Mouse (Mus musculus): ENCODE data around the gene Vangl2. TPM values are rescaled to one million over a fixed set of nuclear protein-coding genes. Genes with fewer than 3 reads are reported as not detected.

Vangl2 gene
- total and polyA plus RNA-seq, 2 experiments, result 0.28 to 0.49 TPM

- H3K27me3 ChIP-seq (ENCODE audit: control insufficient read depth, insufficient read depth, low read length), result no peaks in the 10 kb centered on the region; the same call in 1 of the 2 replicates
- 86% methylated on average over 13 of the region's 13 CpGs for WGBS
- TF ChIP-seq POLR2A (IDR thresholded peaks at IDR 0.05; ENCODE audit: extremely low read depth, insufficient read depth, low read length) (no peak), CTCF (IDR thresholded peaks at IDR 0.05; ENCODE audit: low read depth, low read length) (no peak)
Measured at GRCm38 (mm10) chr1:172064613-172065141, 36.4 kb upstream of the Vangl2 start.

GRCm38 (mm10) chr1:172063291-172064023 lies 35.2 kb upstream of the Vangl2 start:
- 45% methylated on average over 4 of the region's 4 CpGs for WGBS

More at GRCm38 (mm10) chr1:172064613-172065141, 36.4 kb upstream of the Vangl2 start:
- Histone ChIP-seq H3K4me1 (ENCODE audit: control insufficient read depth, insufficient read depth, low read length) (no peaks in the 10 kb centered on the region; the same call in 1 of the 2 replicates), H3K36me3 (ENCODE audit: control insufficient read depth, insufficient read depth, low read length) (peaks cover 30% of the 10 kb centered on the region), H3K9ac (ENCODE audit: low read depth, low read length) (no peak overlapping the region), H3K79me2 (ENCODE audit: control insufficient read depth, insufficient read depth, low read length) (no peaks in the 10 kb centered on the region), H3K4me3 (ENCODE audit: insufficient read depth, low read depth, low read length) (no peak overlapping the region), H3K27ac (replicated peaks; ENCODE audit: insufficient read depth, low read depth, low read length) (no peak overlapping the region)
- DNase-seq (ENCODE audit: extremely low read depth, low read depth, low spot score), result no peak

GRCm38 (mm10) chr1:172062101-172062500 lies 33.9 kb upstream of the Vangl2 start:
- no peaks in the 10 kb centered on the region; the same call in 1 of the 2 replicates for H3K4me1 ChIP-seq (ENCODE audit: control insufficient read depth, insufficient read depth, low read length)
- H3K27ac ChIP-seq (replicated peaks; ENCODE audit: insufficient read depth, low read depth, low read length), result no peak overlapping the region
- H3K27me3 ChIP-seq (ENCODE audit: control insufficient read depth, insufficient read depth, low read length), result no peaks in the 10 kb centered on the region; the same call in 1 of the 2 replicates
- no peak for TF ChIP-seq CTCF (IDR thresholded peaks at IDR 0.05; ENCODE audit: low read depth, low read length)
- TF ChIP-seq POLR2A (IDR thresholded peaks at IDR 0.05; ENCODE audit: extremely low read depth, insufficient read depth, low read length), result no peak
- no peak overlapping the region for H3K9ac ChIP-seq (ENCODE audit: low read depth, low read length)
- H3K36me3 ChIP-seq (ENCODE audit: control insufficient read depth, insufficient read depth, low read length), result peaks cover 12% of the 10 kb centered on the region; the same call in 1 of the 2 replicates
- no peak for DNase-seq (ENCODE audit: extremely low read depth, low read depth, low spot score)
- no peaks in the 10 kb centered on the region for H3K79me2 ChIP-seq (ENCODE audit: control insufficient read depth, insufficient read depth, low read length)
- 87% methylated on average over 2 of the region's 2 CpGs for WGBS
- no peak overlapping the region for H3K4me3 ChIP-seq (ENCODE audit: insufficient read depth, low read depth, low read length)

More at GRCm38 (mm10) chr1:172063291-172064023, 35.2 kb upstream of the Vangl2 start:
- Histone ChIP-seq H3K4me3 (ENCODE audit: insufficient read depth, low read depth, low read length) (no peak overlapping the region), H3K9ac (ENCODE audit: low read depth, low read length) (no peak overlapping the region), H3K36me3 (ENCODE audit: control insufficient read depth, insufficient read depth, low read length) (peaks cover 18% of the 10 kb centered on the region), H3K27ac (replicated peaks; ENCODE audit: insufficient read depth, low read depth, low read length) (no peak overlapping the region), H3K4me1 (ENCODE audit: control insufficient read depth, insufficient read depth, low read length) (no peaks in the 10 kb centered on the region; the same call in 1 of the 2 replicates), H3K27me3 (ENCODE audit: control insufficient read depth, insufficient read depth, low read length) (no peaks in the 10 kb centered on the region; the same call in 1 of the 2 replicates), H3K79me2 (ENCODE audit: control insufficient read depth, insufficient read depth, low read length) (no peaks in the 10 kb centered on the region)
- no peak for TF ChIP-seq POLR2A (IDR thresholded peaks at IDR 0.05; ENCODE audit: extremely low read depth, insufficient read depth, low read length)
- no peak for TF ChIP-seq CTCF (IDR thresholded peaks at IDR 0.05; ENCODE audit: low read depth, low read length)
- no peak for DNase-seq (ENCODE audit: extremely low read depth, low read depth, low spot score)

GRCm38 (mm10) chr1:172061217-172061616 lies 33.0 kb upstream of the Vangl2 start:
- no peaks in the 10 kb centered on the region; the same call in 1 of the 2 replicates for H3K27me3 ChIP-seq (ENCODE audit: control insufficient read depth, insufficient read depth, low read length)
- H3K4me1 ChIP-seq (ENCODE audit: control insufficient read depth, insufficient read depth, low read length), result no peaks in the 10 kb centered on the region; the same call in 1 of the 2 replicates
- no peak for DNase-seq (ENCODE audit: extremely low read depth, low read depth, low spot score)
- H3K27ac ChIP-seq (replicated peaks; ENCODE audit: insufficient read depth, low read depth, low read length), result no peak overlapping the region
- no peak overlapping the region for H3K4me3 ChIP-seq (ENCODE audit: insufficient read depth, low read depth, low read length)
- peaks cover 6% of the 10 kb centered on the region; the same call in 1 of the 2 replicates for H3K36me3 ChIP-seq (ENCODE audit: control insufficient read depth, insufficient read depth, low read length)
- H3K79me2 ChIP-seq (ENCODE audit: control insufficient read depth, insufficient read depth, low read length), result no peaks in the 10 kb centered on the region
- WGBS, result 72% methylated on average over 8 of the region's 8 CpGs
- no peak for TF ChIP-seq POLR2A (IDR thresholded peaks at IDR 0.05; ENCODE audit: extremely low read depth, insufficient read depth, low read length)
- TF ChIP-seq CTCF (IDR thresholded peaks at IDR 0.05; ENCODE audit: low read depth, low read length), result no peak
- H3K9ac ChIP-seq (ENCODE audit: low read depth, low read length), result no peak overlapping the region

- Histone ChIP-seq H3K4me3 (ENCODE audit: insufficient read depth, low read depth, low read length) (no peak overlapping the region), H3K27me3 (ENCODE audit: control insufficient read depth, insufficient read depth, low read length) (no peaks in the 10 kb centered on the region; the same call in 1 of the 2 replicates), H3K36me3 (ENCODE audit: control insufficient read depth, insufficient read depth, low read length) (peaks cover 6% of the 10 kb centered on the region; the same call in 1 of the 2 replicates), H3K79me2 (ENCODE audit: control insufficient read depth, insufficient read depth, low read length) (no peaks in the 10 kb centered on the region), H3K27ac (replicated peaks; ENCODE audit: insufficient read depth, low read depth, low read length) (no peak overlapping the region), H3K4me1 (ENCODE audit: control insufficient read depth, insufficient read depth, low read length) (no peaks in the 10 kb centered on the region; the same call in 1 of the 2 replicates), H3K9ac (ENCODE audit: low read depth, low read length) (no peak overlapping the region)
- no peak for TF ChIP-seq CTCF (IDR thresholded peaks at IDR 0.05; ENCODE audit: low read depth, low read length)
- no peak for TF ChIP-seq POLR2A (IDR thresholded peaks at IDR 0.05; ENCODE audit: extremely low read depth, insufficient read depth, low read length)
- 76% methylated on average over 4 of the region's 4 CpGs for WGBS
- DNase-seq (ENCODE audit: extremely low read depth, low read depth, low spot score), result no peak
Measured at GRCm38 (mm10) chr1:172060659-172061058, 32.4 kb upstream of the Vangl2 start.

Measured in liver, adult 2 months (tissue).